Mouse (Mus musculus): ENCODE results near the gene Lactb.
"Not testable (repeated sequence)": the region's sequence is repeated elsewhere in the genome, so short reads cannot be mapped to it uniquely, and the experiment has no call there.

Gene Lactb

GRCm38 (mm10) chr9:66919382-66919971 is 55.8 kb downstream of the Lactb start, which contains the start of gene Rab8b:
Gene Rab8b, minus strand, starts transcription at chr9:66919687.
- DNase-seq: peak; percentile 96

DNA sequence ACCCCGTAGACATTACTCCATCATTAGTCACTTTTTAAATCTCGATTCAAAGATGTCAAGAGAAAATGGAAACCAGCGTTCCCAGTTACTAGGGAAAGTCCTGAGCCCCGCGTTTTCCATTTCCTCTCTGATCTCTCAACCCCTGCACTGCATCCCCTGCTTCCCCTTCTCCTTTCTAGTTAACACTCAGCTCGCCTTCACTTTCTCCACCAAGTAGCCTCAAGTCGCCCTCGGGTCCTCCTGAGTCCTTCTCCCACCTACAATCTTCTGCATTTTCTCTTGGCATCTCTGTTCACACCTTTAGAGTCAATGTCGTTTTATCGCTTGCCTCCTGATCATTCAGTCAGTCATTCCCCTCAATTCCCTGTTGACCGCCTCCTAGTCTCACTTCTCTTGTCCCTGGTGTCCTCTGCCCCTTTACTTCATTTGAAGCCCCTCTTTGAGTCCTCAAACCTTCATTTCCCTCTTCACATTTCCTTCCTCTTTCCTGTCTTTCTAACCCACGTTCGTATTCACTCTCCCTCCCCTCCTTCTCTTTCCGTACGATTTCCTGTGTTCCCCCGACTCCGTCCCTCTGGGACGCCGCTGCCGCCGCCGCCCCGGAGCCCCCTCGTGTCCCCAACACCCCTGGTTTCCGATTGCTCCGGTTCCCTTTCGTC is 56.5 kb downstream of the Lactb start:
- no peak for DNase-seq

DNA sequence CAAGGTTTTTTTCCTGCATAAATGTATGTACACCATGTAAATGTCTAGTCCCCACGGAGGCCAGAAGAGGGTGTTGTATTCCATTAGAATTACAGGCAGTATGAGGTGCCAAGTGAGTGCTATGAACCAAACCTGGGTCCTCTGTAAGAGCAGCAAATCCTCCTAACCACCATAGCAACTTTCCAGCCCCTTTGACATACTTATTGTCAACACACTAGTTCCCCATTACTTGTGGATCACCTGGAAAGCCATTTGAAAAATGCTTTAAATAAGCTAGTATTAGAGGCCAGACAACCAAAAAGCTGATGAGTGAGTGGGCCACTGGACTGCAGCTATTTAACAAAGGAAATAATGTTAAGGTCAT is 57.4 kb downstream of the Lactb start:
- DNase-seq: no peak

DNA sequence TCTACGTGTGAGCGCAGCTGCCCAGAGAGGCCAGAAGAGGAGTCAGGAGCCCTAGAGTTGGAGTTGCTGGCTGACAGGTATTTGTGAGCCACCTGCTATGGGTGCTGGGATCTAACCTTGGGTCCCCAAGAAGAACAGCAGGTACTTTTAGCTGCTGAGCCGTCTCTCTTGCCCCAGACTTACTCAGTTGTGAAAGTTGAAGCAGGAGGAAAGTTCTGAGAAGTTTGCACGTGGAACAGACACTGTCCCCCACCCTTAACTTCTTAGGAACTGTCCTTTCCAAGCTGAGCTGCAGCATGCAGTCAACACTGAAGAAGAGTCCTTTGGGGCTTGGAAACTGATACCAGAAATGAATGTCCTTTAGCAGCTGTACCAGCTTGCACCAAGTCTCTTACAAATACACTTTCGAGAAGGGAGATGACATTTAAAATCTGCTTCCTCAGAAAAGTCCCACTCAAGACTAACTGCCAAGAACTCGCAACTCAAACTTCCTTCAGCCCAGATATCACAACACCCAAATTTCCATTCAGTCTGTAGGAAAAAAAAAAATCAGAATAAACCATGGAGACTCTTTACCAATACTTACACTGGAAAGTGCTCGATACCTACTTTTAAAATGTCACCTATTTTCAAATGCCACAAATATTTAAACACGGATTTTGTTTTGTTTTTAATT is 57.9 kb downstream of the Lactb start:
- DNase-seq: no peak

- no peak for DNase-seq
Observed at GRCm38 (mm10) chr9:66915869-66916785, 59.2 kb downstream of the Lactb start.

DNA sequence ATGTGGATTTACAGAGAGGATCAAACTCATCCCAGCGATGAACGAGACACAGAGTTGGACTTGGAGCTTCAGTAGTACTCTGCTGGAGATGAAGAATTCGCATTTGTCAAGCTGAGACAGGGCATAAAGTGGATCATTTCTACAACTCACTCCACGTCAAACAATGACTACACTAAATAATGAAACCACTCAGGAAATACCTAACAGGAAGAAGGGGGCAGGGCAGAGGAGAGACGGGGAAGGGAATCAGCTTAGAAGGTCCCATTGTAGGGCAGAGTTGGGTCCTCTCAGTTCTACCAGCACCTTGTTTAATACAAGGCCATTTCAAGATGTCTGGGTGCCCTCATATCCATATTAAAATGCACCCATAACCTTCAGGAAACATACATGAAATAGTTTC is 59.9 kb downstream of the Lactb start:
- DNase-seq: no peak

DNA sequence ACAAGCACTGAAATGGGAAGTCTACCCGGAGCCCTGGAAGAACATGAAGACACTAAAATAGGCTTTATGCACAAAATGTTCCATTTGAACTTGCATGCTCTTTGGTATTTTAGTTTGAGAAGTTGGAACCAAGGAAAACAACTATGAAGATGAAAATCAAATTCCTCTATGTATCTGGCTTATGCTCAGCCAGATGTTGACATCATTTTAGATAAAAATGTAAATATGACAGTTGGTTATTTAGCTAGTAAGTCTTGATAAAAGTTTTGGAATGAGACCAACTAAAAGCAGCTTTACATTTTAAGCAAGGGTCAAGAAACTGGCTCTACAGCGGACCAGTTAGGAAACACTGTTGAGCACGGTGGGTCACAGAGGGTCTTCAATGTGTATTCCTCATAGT is 60.7 kb downstream of the Lactb start:
- DNase-seq: no peak

GRCm38 (mm10) chr9:66913254-66913934 is 61.9 kb downstream of the Lactb start:
- DNase-seq: not testable (repeated sequence)

DNA sequence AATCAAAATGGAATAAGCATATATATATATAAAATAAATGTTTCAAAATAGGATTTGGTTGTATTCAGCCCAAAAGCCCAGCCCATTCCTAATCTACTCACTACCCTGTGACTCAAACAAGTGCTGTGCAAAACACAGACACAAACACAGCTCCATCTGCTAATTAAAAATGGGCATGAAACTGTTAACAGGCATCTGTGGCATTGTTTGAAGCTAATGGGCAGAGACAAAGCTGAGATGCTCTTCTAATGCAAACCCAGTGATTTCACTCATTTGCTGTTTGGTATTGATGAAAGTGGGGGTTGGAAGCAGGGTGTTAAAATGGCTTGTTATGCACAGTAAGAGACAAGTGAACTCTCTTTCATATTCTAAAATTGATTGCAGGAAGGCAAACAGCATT is 63.0 kb downstream of the Lactb start:
- no peak for DNase-seq

DNA sequence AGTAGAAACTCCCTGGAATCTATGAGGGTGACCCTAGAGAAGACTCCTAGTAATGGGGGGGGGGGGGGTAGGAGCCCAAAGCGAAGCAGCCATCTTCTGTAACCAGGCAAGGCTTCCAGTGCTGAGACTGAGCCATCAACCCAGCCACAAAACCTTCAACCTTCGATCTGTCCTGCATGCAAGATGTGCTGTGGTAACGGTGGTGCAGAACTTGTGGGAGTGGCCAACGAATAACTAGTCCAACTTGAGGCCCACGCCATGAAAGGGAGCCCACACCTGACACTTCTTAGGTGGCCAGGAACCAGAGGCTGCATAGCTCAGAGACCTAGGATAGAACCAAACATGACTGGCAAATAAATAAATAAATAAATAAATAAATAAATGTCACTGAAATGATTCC is 64.6 kb downstream of the Lactb start:
- no peak for DNase-seq

- no peak for DNase-seq
Observed at GRCm38 (mm10) chr9:66909922-66910321, 65.4 kb downstream of the Lactb start.

- DNase-seq: no peak
Observed at GRCm38 (mm10) chr9:66907746-66908397, 67.4 kb downstream of the Lactb start.

GRCm38 (mm10) chr9:66907126-66907525 is 68.2 kb downstream of the Lactb start:
- DNase-seq: no peak

GRCm38 (mm10) chr9:66905990-66906389 is 69.3 kb downstream of the Lactb start:
- DNase-seq: no peak

All from kidney, adult 18-20 months (tissue).